Mouse (Mus musculus): ENCODE measurements at regions not wholly inside any gene's neighbourhood (a gene's known extent, or its start where the extent isn't known, plus 50 kb on each side); places are given as distances from the start of the nearest gene placed in this dataset.

GRCm38 (mm10) chr12:98337644-98338043, 69.2 kb downstream of the Gpr65 start:
- intact Hi-C loops (cut with DNase I; ENCODE audit: low total_unique reads): no loop called here
- no peak for DNase-seq

- intact Hi-C loops (cut with DNase I; ENCODE audit: low total_unique reads): no loop called here
- DNase-seq: no peak
Observed at GRCm38 (mm10) chr12:98339536-98339935, 71.1 kb downstream of the Gpr65 start.

GRCm38 (mm10) chr12:98342158-98342557, 73.7 kb downstream of the Gpr65 start:
- no peak for DNase-seq

GRCm38 (mm10) chr12:98343653-98344052, 75.2 kb downstream of the Gpr65 start:
- intact Hi-C loops (cut with DNase I; ENCODE audit: low total_unique reads): no loop called here
- no peak for DNase-seq

More at GRCm38 (mm10) chr12:98342158-98342557, 73.7 kb downstream of the Gpr65 start:
- intact Hi-C loops (cut with DNase I; ENCODE audit: low total_unique reads): no loop called here

GRCm38 (mm10) chr12:98347056-98347455, 78.6 kb downstream of the Gpr65 start:
- intact Hi-C loops (cut with DNase I; ENCODE audit: low total_unique reads): loop anchor here (5.0 kb wide), 2 partner anchors 65 to 135 kb away; no protein-coding TSS in a partner anchor

GRCm38 (mm10) chr12:98347550-98348318, 79.3 kb downstream of the Gpr65 start:
- DNase-seq: no peak

More at GRCm38 (mm10) chr12:98347056-98347455, 78.6 kb downstream of the Gpr65 start:
- no peak for DNase-seq

GRCm38 (mm10) chr12:98349864-98350643, 81.6 kb downstream of the Gpr65 start:
- intact Hi-C loops (cut with DNase I; ENCODE audit: low total_unique reads): loop anchor here (5.0 kb wide), 2 partner anchors 68 to 138 kb away; no protein-coding TSS in a partner anchor
- DNase-seq: no peak

More at GRCm38 (mm10) chr12:98347550-98348318, 79.3 kb downstream of the Gpr65 start:
- intact Hi-C loops (cut with DNase I; ENCODE audit: low total_unique reads): loop anchor here (5.0 kb wide), 2 partner anchors 65 to 135 kb away; no protein-coding TSS in a partner anchor

GRCm38 (mm10) chr12:98352401-98352800, 84.0 kb downstream of the Gpr65 start:
- intact Hi-C loops (cut with DNase I; ENCODE audit: low total_unique reads): no loop called here
- DNase-seq: no peak

GRCm38 (mm10) chr12:98354545-98354944, 86.1 kb downstream of the Gpr65 start:
- intact Hi-C loops (cut with DNase I; ENCODE audit: low total_unique reads): no loop called here
- no peak for DNase-seq

GRCm38 (mm10) chr12:98367583-98367982, 99.1 kb downstream of the Gpr65 start:
- no peak for DNase-seq
- intact Hi-C loops (cut with DNase I; ENCODE audit: low total_unique reads): no loop called here

- DNase-seq: no peak
- intact Hi-C loops (cut with DNase I; ENCODE audit: low total_unique reads): no loop called here
Observed at GRCm38 (mm10) chr12:98370771-98371170, 102.3 kb downstream of the Gpr65 start.

GRCm38 (mm10) chr12:98375214-98375910, 106.9 kb downstream of the Gpr65 start:
- intact Hi-C loops (cut with DNase I; ENCODE audit: low total_unique reads): no loop called here
- DNase-seq: no peak

All from gastrocnemius, postnatal 14 days (tissue).